Mouse (Mus musculus) heart, adult 2 months (tissue): Measurements from ENCODE around the gene Calcrl.

Experiments
- CTCF ChIP-seq: fragments of 200-600 bp; IDR thresholded peaks from 2 replicates; pipeline ENCODE4 v1.8.1; 2022; ENCODE audit warnings: antibody characterized with exemption, mild to moderate bottlenecking, moderate library complexity
- EP300 ChIP-seq: fragments of 200-500 bp; IDR thresholded peaks from 2 replicates; pipeline ENCODE4 v1.6.1; 2011; ENCODE audit warnings: low read depth, low read length, control low read depth; ENCODE audit not compliant: insufficient read depth
- POLR2A ChIP-seq: fragments of 200-500 bp; IDR thresholded peaks from 2 replicates; pipeline ENCODE4 v1.6.1; 2011; ENCODE audit warnings: mild to moderate bottlenecking, low read depth, low read length, control low read depth; ENCODE audit not compliant: insufficient read depth

GRCm38 (mm10) chr2:84383828-84384227 lies 41.4 kb downstream of the Calcrl start:
- TF ChIP-seq EP300: no peak
- TF ChIP-seq CTCF: no peak
- TF ChIP-seq POLR2A: no peak
